Comparison of ENCODE assay signal across 22 mouse cellular contexts in the genomic region with DNA sequence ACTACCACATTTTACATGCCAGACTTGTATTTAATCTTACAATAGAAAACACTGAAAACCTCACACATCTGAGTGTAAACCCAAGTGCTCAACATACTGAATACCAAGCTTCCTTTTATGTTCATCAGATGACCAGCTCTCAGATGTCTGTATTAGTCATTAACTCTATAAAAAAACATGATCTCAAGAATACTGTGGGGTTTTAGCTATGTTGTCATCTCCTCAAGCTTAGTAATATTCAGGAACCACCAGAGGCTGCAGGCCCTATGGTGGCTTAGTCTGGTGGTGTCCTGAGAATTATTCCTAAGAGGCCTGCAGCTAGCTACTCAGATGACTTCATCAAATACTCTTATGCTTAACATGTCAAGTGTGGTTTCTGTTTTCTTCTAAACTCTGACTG. TPM values are rescaled to one million over a fixed set of nuclear protein-coding genes. Genes with fewer than 3 reads are reported as not detected.
"Had no signal": no experiment of that assay in that cellular context is flagged by ENCODE, and none has a peak within 500 bp of the region (broad histone marks: within the 10 kb centered on the region; RNA-seq: fewer than 3 reads in every experiment).

No protein-coding gene starts in this region.

- H3K27me3 ChIP-seq: limb, embryonic 12.5 days; liver, embryonic 13.5 days; lung, embryonic 15.5 days; midbrain, embryonic 12.5 days had no signal

- ATAC-seq: liver, postnatal 0 days; midbrain, embryonic 16.5 days had no signal

- DNase-seq: kidney, postnatal 36 days; layer of hippocampus, adult 9-11 months; layer of hippocampus, postnatal 36 days; liver; liver, embryonic 13.5 days; liver, postnatal 0 days; lung, postnatal 14 days; right cerebral cortex, adult 18-20 months; right cerebral cortex, postnatal 25 days; thymus, postnatal 14 days had no signal

- H3K4me3 ChIP-seq: limb, embryonic 12.5 days; liver, embryonic 13.5 days; lung, embryonic 15.5 days; midbrain, embryonic 12.5 days had no signal

- H3K36me3 ChIP-seq: limb, embryonic 12.5 days; liver, embryonic 13.5 days; lung, embryonic 15.5 days; midbrain, embryonic 12.5 days had no signal

- H3K4me2 ChIP-seq: limb, embryonic 12.5 days; liver, embryonic 13.5 days; lung, embryonic 15.5 days; midbrain, embryonic 12.5 days had no signal

RNA-seq across cellular contexts. Expression of gene Gtsf1, which starts 36.7 kb away (rescaled TPM):
- total RNA-seq: layer of hippocampus, adult 18-20 months; layer of hippocampus, postnatal 36 days; left cerebral cortex, adult 8-10 months; megakaryocyte-erythroid progenitor cell, adult 5-6 weeks had no signal
- polyA plus RNA-seq: kidney, postnatal 0 days; limb, embryonic 12.5 days; liver, embryonic 13.5 days; liver, postnatal 0 days; midbrain, embryonic 12.5 days; midbrain, embryonic 16.5 days; neural tube, embryonic 14.5 days; small intestine, adult 2 months; stomach, postnatal 0 days had no signal

RNA-seq across cellular contexts. Expression of gene Gtsf2, which starts 54.7 kb away (rescaled TPM):
- total RNA-seq: layer of hippocampus, adult 18-20 months; layer of hippocampus, postnatal 36 days; left cerebral cortex, adult 8-10 months; left cerebral cortex, postnatal 36 days; megakaryocyte-erythroid progenitor cell, adult 5-6 weeks had no signal
- polyA plus RNA-seq: kidney, postnatal 0 days; limb, embryonic 12.5 days; liver, embryonic 13.5 days; liver, postnatal 0 days; lung, embryonic 15.5 days; midbrain, embryonic 12.5 days; midbrain, embryonic 16.5 days; neural tube, embryonic 14.5 days; small intestine, adult 2 months; stomach, postnatal 0 days had no signal
